Mouse (Mus musculus): ENCODE data around the gene Neurog2. TPM values are rescaled to one million over a fixed set of nuclear protein-coding genes. Genes with fewer than 3 reads are reported as not detected.

The Neurog2 gene
- polyA plus RNA-seq, 1 experiment from 2014 or later, result not detected

Other genes with a start within 250 kb of the Neurog2 start
- 8.6 and 10.4 TPM in 2 replicates for gene Ank2, start 133.8 kb upstream of the Neurog2 start, polyA plus RNA-seq (2015; fragmentation: Nextera tagmentation; extraction: Ambion mirVana)
- 21.1 and 21.4 TPM in 2 replicates for gene Larp7, start 79.8 kb upstream of the Neurog2 start, polyA plus RNA-seq (2015; fragmentation: Nextera tagmentation; extraction: Ambion mirVana)
- 4.2 and 4.4 TPM in 2 replicates for gene Zgrf1, start 79.6 kb upstream of the Neurog2 start, polyA plus RNA-seq (2015; fragmentation: Nextera tagmentation; extraction: Ambion mirVana)
- 0.56 and 0.63 TPM in 2 replicates for gene Alpk1, start 147.4 kb downstream of the Neurog2 start, polyA plus RNA-seq (2015; fragmentation: Nextera tagmentation; extraction: Ambion mirVana)
- gene Tifa, start 156.7 kb downstream of the Neurog2 start, polyA plus RNA-seq (2015; fragmentation: Nextera tagmentation; extraction: Ambion mirVana), result 14.6 and 16.5 TPM in 2 replicates
- gene Ap1ar, start 204.4 kb downstream of the Neurog2 start, polyA plus RNA-seq (2015; fragmentation: Nextera tagmentation; extraction: Ambion mirVana), result 13.1 and 15.4 TPM in 2 replicates